9 mouse cellular contexts compared by ENCODE assay signal in the genomic region with DNA sequence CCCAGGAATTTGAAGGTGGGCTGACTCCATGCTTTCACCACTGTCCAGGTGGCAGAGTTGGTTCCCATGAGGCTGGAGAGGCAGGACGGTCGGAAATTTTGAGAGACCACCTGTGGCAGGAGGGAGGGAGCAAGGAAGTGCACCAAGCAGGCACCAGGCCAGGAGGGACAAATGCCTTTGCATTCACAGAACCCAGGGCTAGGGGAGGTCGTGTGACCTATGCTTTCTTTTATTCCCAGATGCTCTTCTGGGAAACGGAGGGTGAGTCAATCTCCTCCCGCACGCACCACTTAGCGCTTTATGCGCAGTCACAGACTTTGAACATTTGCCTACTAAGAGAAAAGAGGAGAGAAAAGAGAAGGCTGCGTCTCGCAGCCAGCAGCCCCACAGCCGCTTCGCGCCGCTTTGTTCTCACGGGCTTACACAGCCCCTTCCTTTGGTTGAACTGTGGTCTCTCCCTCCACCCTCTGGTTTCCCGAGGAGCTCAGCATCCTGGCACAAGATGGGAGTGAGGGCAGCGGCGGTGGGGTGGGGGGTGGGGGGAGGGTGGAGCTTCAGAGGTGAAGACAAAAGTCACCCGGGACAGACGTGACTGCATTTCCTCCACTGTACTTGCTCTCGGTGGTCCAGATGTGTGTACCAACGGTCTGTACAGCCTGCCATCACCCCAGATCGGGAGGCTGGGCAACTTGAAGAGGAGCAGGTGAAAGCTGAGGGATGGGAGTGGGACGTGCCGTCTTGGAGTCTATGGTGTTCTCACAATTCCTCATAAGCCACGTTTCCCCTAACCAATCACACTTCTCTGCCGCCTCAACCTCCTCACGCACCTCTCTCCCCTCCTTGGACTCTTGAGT. TPM values are rescaled to one million over a fixed set of nuclear protein-coding genes. Genes with fewer than 3 reads are reported as not detected.
DNase-seq lines count a peak whose midpoint lies in the region; ATAC-seq lines count a peak whose summit lies in the region.
"Had no signal": no experiment of that assay in that cellular context is flagged by ENCODE, and none has a peak within 500 bp of the region (broad histone marks: within the 10 kb centered on the region; RNA-seq: fewer than 3 reads in every experiment).

No protein-coding gene starts in this region.

- H3K4me3 ChIP-seq in forebrain, embryonic 12.5 days (replicated peaks): peak overlapping the region; percentile 30
- H3K4me3 ChIP-seq in limb, embryonic 15.5 days: peak overlapping the region; percentile 24
- H3K4me3 ChIP-seq: liver, embryonic 15.5 days had no signal

- H3K9ac ChIP-seq in forebrain, embryonic 12.5 days: peak overlapping the region; percentile 50
- H3K9ac ChIP-seq in limb, embryonic 15.5 days: no peak overlapping the region
- H3K9ac ChIP-seq: liver, embryonic 15.5 days had no signal

- H3K9me3 ChIP-seq in forebrain, embryonic 12.5 days: no peaks in the 10 kb centered on the region
- H3K9me3 ChIP-seq in limb, embryonic 15.5 days: no peaks in the 10 kb centered on the region
- H3K9me3 ChIP-seq: liver, embryonic 15.5 days had no signal

- peaks cover 14% of the 10 kb centered on the region for H3K4me1 ChIP-seq in forebrain, embryonic 12.5 days
- H3K4me1 ChIP-seq in limb, embryonic 15.5 days: peaks cover 16% of the 10 kb centered on the region
- H3K4me1 ChIP-seq: liver, embryonic 15.5 days had no signal

- peak overlapping the region; percentile 59 for H3K4me2 ChIP-seq in forebrain, embryonic 12.5 days
- peak overlapping the region; percentile 38 for H3K4me2 ChIP-seq in limb, embryonic 15.5 days
- H3K4me2 ChIP-seq: liver, embryonic 15.5 days had no signal

- WGBS in forebrain, embryonic 12.5 days: 2% methylated on average over 28 of the region's 28 CpGs
- 5% methylated on average over 28 of the region's 28 CpGs for WGBS in limb, embryonic 15.5 days

- H3K27ac ChIP-seq in forebrain, embryonic 12.5 days: no peak overlapping the region
- no peak overlapping the region for H3K27ac ChIP-seq in limb, embryonic 15.5 days
- H3K27ac ChIP-seq: liver, embryonic 15.5 days had no signal

- peak; percentile 72; the same call in 1 of the 2 replicates for ATAC-seq in forebrain, embryonic 12.5 days (ENCODE audit: low FRiP score)
- no peak for ATAC-seq in limb, embryonic 15.5 days (ENCODE audit: insufficient number of reproducible peaks, low FRiP score, low TSS enrichment, low read depth)

- no peaks in the 10 kb centered on the region for H3K36me3 ChIP-seq in forebrain, embryonic 12.5 days (replicated peaks)
- H3K36me3 ChIP-seq in limb, embryonic 15.5 days: no peaks in the 10 kb centered on the region
- H3K36me3 ChIP-seq: liver, embryonic 15.5 days had no signal

- peaks cover 24% of the 10 kb centered on the region for H3K27me3 ChIP-seq in forebrain, embryonic 12.5 days
- peaks cover 23% of the 10 kb centered on the region for H3K27me3 ChIP-seq in limb, embryonic 15.5 days

- DNase-seq in ovary, postnatal 36 days (ENCODE audit: low spot score): peak; percentile 2
- DNase-seq in ovary, adult 18-20 months (ENCODE audit: low spot score): no peak
- peak; percentile 22 for DNase-seq in thymus, postnatal 25 days
- DNase-seq in gastrocnemius, adult 8-10 months (ENCODE audit: low spot score in 2 of 2): no peak
- no peak for DNase-seq in adrenal gland, adult 8-10 months
- no peak for DNase-seq in right cerebral cortex, postnatal 10 days (ENCODE audit: low spot score in 2 of 2)

RNA-seq across cellular contexts. Expression of a gene that starts 2.1 kb away (rescaled TPM):
- not detected in 2 replicates for polyA plus RNA-seq in forebrain, embryonic 12.5 days (2016; fragmentation: Nextera tagmentation; extraction: Ambion mirVana)
- 5.6 and 6.0 TPM in 2 replicates for polyA plus RNA-seq in limb, embryonic 15.5 days (2015; fragmentation: Nextera tagmentation; extraction: Ambion mirVana)
- not detected for total RNA-seq in gastrocnemius, adult 8-10 months (2022)
- total RNA-seq in adrenal gland, adult 8-10 months (2022): not detected
- polyA plus RNA-seq: liver, embryonic 15.5 days had no signal

RNA-seq across cellular contexts. Expression of a gene that starts 17.4 kb away (rescaled TPM):
- polyA plus RNA-seq in forebrain, embryonic 12.5 days (2016; fragmentation: Nextera tagmentation; extraction: Ambion mirVana): not detected in 2 replicates
- 2.0 and 4.8 TPM in 2 replicates for polyA plus RNA-seq in limb, embryonic 15.5 days (2015; fragmentation: Nextera tagmentation; extraction: Ambion mirVana)
- total RNA-seq in gastrocnemius, adult 8-10 months (2022): 1 to 10 TPM in 1 of 4 experiments, under 1 TPM in 1, not detected in 2; 0.29 to 1.1 TPM
- total RNA-seq in adrenal gland, adult 8-10 months (2022): 10 to 100 TPM in 1 of 4 experiments, 1 to 10 TPM in 2, under 1 TPM in 1; 0.17 to 12.1 (median 3.0) TPM

RNA-seq across cellular contexts. Expression of a gene that starts 32.0 kb away (rescaled TPM):
- not detected in 2 replicates for polyA plus RNA-seq in forebrain, embryonic 12.5 days (2016; fragmentation: Nextera tagmentation; extraction: Ambion mirVana)
- not detected in 2 replicates for polyA plus RNA-seq in limb, embryonic 15.5 days (2015; fragmentation: Nextera tagmentation; extraction: Ambion mirVana)
- total RNA-seq in gastrocnemius, adult 8-10 months (2022): not detected
- total RNA-seq in adrenal gland, adult 8-10 months (2022): not detected
- polyA plus RNA-seq: liver, embryonic 15.5 days had no signal

RNA-seq across cellular contexts. Expression of a gene that starts 36.3 kb away (rescaled TPM):
- polyA plus RNA-seq in forebrain, embryonic 12.5 days (2016; fragmentation: Nextera tagmentation; extraction: Ambion mirVana): 1.1 and 1.5 TPM in 2 replicates
- polyA plus RNA-seq in limb, embryonic 15.5 days (2015; fragmentation: Nextera tagmentation; extraction: Ambion mirVana): 1.3 and 1.8 TPM in 2 replicates
- total RNA-seq in gastrocnemius, adult 8-10 months (2022): not detected
- not detected for total RNA-seq in adrenal gland, adult 8-10 months (2022)

RNA-seq across cellular contexts. Expression of a gene that starts 52.4 kb away (rescaled TPM):
- 19.0 and 19.1 TPM in 2 replicates for polyA plus RNA-seq in forebrain, embryonic 12.5 days (2016; fragmentation: Nextera tagmentation; extraction: Ambion mirVana)
- polyA plus RNA-seq in limb, embryonic 15.5 days (2015; fragmentation: Nextera tagmentation; extraction: Ambion mirVana): 18.0 and 18.1 TPM in 2 replicates
- 1 to 10 TPM in 3 of 4 experiments, under 1 TPM in 1; 0.82 to 1.3 (median 1.1) TPM for total RNA-seq in gastrocnemius, adult 8-10 months (2022)
- total RNA-seq in adrenal gland, adult 8-10 months (2022): 10 to 100 TPM in 3 of 4 experiments, 1 to 10 TPM in 1; 5.9 to 13.9 (median 12.9) TPM

Comparison
In these comparisons a context has a peak if more than half of its experiments do, and no peak if none do; other contexts are left out.
1. DNase-seq: peak in ovary, postnatal 36 days (single experiment) and thymus, postnatal 25 days (single experiment); none in ovary, adult 18-20 months (single experiment), gastrocnemius, adult 8-10 months (0 of 2), adrenal gland, adult 8-10 months (single experiment) and right cerebral cortex, postnatal 10 days (0 of 2).